Comparison of ENCODE assay signal across 21 mouse cellular contexts in genomic region chr17:87337683-87338082, GRCm38 (mm10). TPM values are rescaled to one million over a fixed set of nuclear protein-coding genes. Genes with fewer than 3 reads are reported as not detected.
DNase-seq lines count a peak whose midpoint lies in the region; ATAC-seq and TF ChIP-seq lines count a peak whose summit lies in the region.
"Had no signal": no experiment of that assay in that cellular context is flagged by ENCODE, and none has a peak within 500 bp of the region (broad histone marks: within the 10 kb centered on the region; RNA-seq: fewer than 3 reads in every experiment).

No protein-coding gene starts in this region.

- peak; percentile 12 for DNase-seq in cerebellum, adult 9-10 months
- no peak for DNase-seq in cerebellum, adult 2 months
- DNase-seq in kidney, adult 2 months = peak; percentile 57
- DNase-seq in kidney, adult 8-10 months = no peak
- no peak for DNase-seq in liver, embryonic 13.5 days
- no peak for DNase-seq in thymus, postnatal 36 days
- DNase-seq: adrenal gland, postnatal 10 days; B cell, adult 2 months; cerebellum, adult 11 months; cerebellum, adult 9-11 months; cerebellum, postnatal 36 days; gastrocnemius, postnatal 14 days; heart, postnatal 36 days had no signal

- peak; percentile 30; the same call in 1 of the 2 replicates for ATAC-seq in liver, embryonic 13.5 days (ENCODE audit: low read depth)
- ATAC-seq in liver, embryonic 12.5 days = no peak
- ATAC-seq: CD4-positive, CD25-positive, alpha-beta regulatory T cell, adult 4 months; forebrain, embryonic 16.5 days had no signal

- no peak overlapping the region for H3K4me3 ChIP-seq in cerebellum, adult 2 months (replicated peaks; ENCODE audit: insufficient read depth, low read depth, low read length)
- no peak overlapping the region for H3K4me3 ChIP-seq in kidney, adult 2 months (ENCODE audit: insufficient read depth, low read depth, low read length)
- no peak overlapping the region for H3K4me3 ChIP-seq in liver, embryonic 13.5 days (replicated peaks)
- no peak overlapping the region for H3K4me3 ChIP-seq in liver, embryonic 12.5 days
- H3K4me3 ChIP-seq: embryonic facial prominence, embryonic 13.5 days; forebrain, embryonic 12.5 days; heart, embryonic 13.5 days; hindbrain, embryonic 15.5 days had no signal

- no peak for TF ChIP-seq POLR2A in cerebellum, adult 2 months (IDR thresholded peaks at IDR 0.05; ENCODE audit: borderline replicate concordance, insufficient read depth, low read length)
- TF ChIP-seq POLR2A in kidney, adult 2 months (IDR thresholded peaks at IDR 0.05; ENCODE audit: low read depth, low read length) = no peak

- TF ChIP-seq CTCF in cerebellum, adult 2 months (IDR thresholded peaks at IDR 0.05; ENCODE audit: borderline replicate concordance, insufficient read depth, low read depth, low read length) = no peak
- TF ChIP-seq CTCF in kidney, adult 2 months (conservative IDR thresholded peaks at IDR 0.05; ENCODE audit: insufficient read depth, insufficient read length, low read depth, low read length) = no peak

- H3K27ac ChIP-seq in cerebellum, adult 2 months (ENCODE audit: insufficient read depth, low read length) = no peak overlapping the region
- no peak overlapping the region for H3K27ac ChIP-seq in kidney, adult 2 months (ENCODE audit: insufficient read depth, low read depth, low read length)
- H3K27ac ChIP-seq in liver, embryonic 13.5 days = no peak overlapping the region
- no peak overlapping the region for H3K27ac ChIP-seq in liver, embryonic 12.5 days
- H3K27ac ChIP-seq: embryonic facial prominence, embryonic 13.5 days; forebrain, embryonic 12.5 days; heart, embryonic 13.5 days; hindbrain, embryonic 15.5 days had no signal

- H3K9ac ChIP-seq in liver, embryonic 13.5 days = no peak overlapping the region
- H3K9ac ChIP-seq in liver, embryonic 12.5 days = no peak overlapping the region
- H3K9ac ChIP-seq: embryonic facial prominence, embryonic 13.5 days; forebrain, embryonic 12.5 days; heart, embryonic 13.5 days; hindbrain, embryonic 15.5 days had no signal

- H3K36me3 ChIP-seq in kidney, adult 2 months (ENCODE audit: control insufficient read depth, insufficient read depth, low read length) = no peaks in the 10 kb centered on the region
- peaks cover 68% of the 10 kb centered on the region for H3K36me3 ChIP-seq in liver, embryonic 13.5 days
- peaks cover 60% of the 10 kb centered on the region for H3K36me3 ChIP-seq in liver, embryonic 12.5 days
- H3K36me3 ChIP-seq: forebrain, embryonic 12.5 days; hindbrain, embryonic 15.5 days had no signal

- peaks cover 30% of the 10 kb centered on the region for H3K4me1 ChIP-seq in cerebellum, adult 2 months (ENCODE audit: control insufficient read depth, insufficient read depth, low read length)
- H3K4me1 ChIP-seq in kidney, adult 2 months (ENCODE audit: control insufficient read depth, insufficient read depth, low read length) = no peaks in the 10 kb centered on the region; the same call in 1 of the 2 replicates
- H3K4me1 ChIP-seq in liver, embryonic 13.5 days (replicated peaks) = 0 out of 2 replicates have a peak, but pooled peaks cover 2% of the 10 kb centered on the region
- H3K4me1 ChIP-seq in liver, embryonic 12.5 days = peaks cover 4% of the 10 kb centered on the region; the same call in 1 of the 2 replicates

- WGBS in cerebellum, adult 2 months = 90% methylated on average over 7 of the region's 7 CpGs
- WGBS in kidney, adult 2 months = 81% methylated on average over 7 of the region's 7 CpGs
- WGBS in liver, embryonic 13.5 days (ENCODE audit: insufficient replicate concordance) = 74% methylated on average over 7 of the region's 7 CpGs
- WGBS in liver, embryonic 12.5 days (ENCODE audit: insufficient replicate concordance) = 78% methylated on average over 7 of the region's 7 CpGs

- H3K9me3 ChIP-seq in liver, embryonic 13.5 days (replicated peaks) = 0 out of 2 replicates have a peak, but pooled peaks cover 3% of the 10 kb centered on the region
- no peaks in the 10 kb centered on the region for H3K9me3 ChIP-seq in liver, embryonic 12.5 days (replicated peaks)
- H3K9me3 ChIP-seq: embryonic facial prominence, embryonic 13.5 days; forebrain, embryonic 12.5 days; G1E; hindbrain, embryonic 15.5 days had no signal

- H3K4me2 ChIP-seq in liver, embryonic 13.5 days = no peak overlapping the region
- H3K4me2 ChIP-seq in liver, embryonic 12.5 days = no peak overlapping the region
- H3K4me2 ChIP-seq: embryonic facial prominence, embryonic 13.5 days; forebrain, embryonic 12.5 days; heart, embryonic 13.5 days; hindbrain, embryonic 15.5 days had no signal

- no peaks in the 10 kb centered on the region for H3K27me3 ChIP-seq in cerebellum, adult 2 months (ENCODE audit: control insufficient read depth, insufficient read depth, low read length)
- H3K27me3 ChIP-seq in kidney, adult 2 months (replicated peaks; ENCODE audit: control insufficient read depth, insufficient read depth, low read length) = no peaks in the 10 kb centered on the region
- H3K27me3 ChIP-seq in liver, embryonic 13.5 days = no peaks in the 10 kb centered on the region
- no peaks in the 10 kb centered on the region for H3K27me3 ChIP-seq in liver, embryonic 12.5 days (replicated peaks)
- H3K27me3 ChIP-seq: heart, embryonic 13.5 days; hindbrain, embryonic 15.5 days had no signal

RNA-seq across cellular contexts. Expression of gene Ttc7, which starts 55.0 kb away (rescaled TPM):
- 5.9 and 6.3 TPM in 2 replicates for polyA plus RNA-seq in cerebellum, adult 2 months (2012; rRNA removed)
- 68.6 and 81.9 TPM in 2 replicates for polyA plus RNA-seq in kidney, adult 2 months (2012; rRNA removed)
- polyA plus RNA-seq in liver, embryonic 13.5 days (2015; fragmentation: Nextera tagmentation; extraction: Ambion mirVana) = 9.5 and 11.0 TPM in 2 replicates
- 15.3 and 17.0 TPM in 2 replicates for polyA plus RNA-seq in liver, embryonic 12.5 days (2016; fragmentation: Nextera tagmentation; extraction: Ambion mirVana)

Comparison
In these comparisons a context has a peak if more than half of its experiments do, and no peak if none do; other contexts are left out.
1. DNase-seq: peak in cerebellum, adult 9-10 months (single experiment) and kidney, adult 2 months (single experiment); none in cerebellum, adult 2 months (0 of 2), kidney, adult 8-10 months (0 of 2), liver, embryonic 13.5 days (single experiment) and thymus, postnatal 36 days (0 of 2).